Mouse (Mus musculus) CH12.LX (cell line): ENCODE results near the gene Cc2d1a. TPM values are rescaled to one million over a fixed set of nuclear protein-coding genes. Genes with fewer than 3 reads are reported as not detected.

Experiments
- DNase-seq: peaks from one replicate; pipeline ENCODE4 v3.0.0-alpha.2; 2013; ENCODE audit errors: extremely low read depth
- H3K27ac ChIP-seq: 2 replicates; pipeline ENCODE4 v1.5.1; 2012; ENCODE audit warnings: low read depth, mild to moderate bottlenecking, control low read depth, moderate library complexity; ENCODE audit not compliant: insufficient read depth
- H3K27me3 ChIP-seq: replicated peaks from 2 replicates; pipeline ENCODE3; 2012; ENCODE audit warnings: inconsistent platforms
- H3K36me3 ChIP-seq, 2 experiments: replicated peaks in 1 of 2; 2 replicates each; pipeline versions ENCODE3 to v1.6.1; 2012; ENCODE audit warnings: inconsistent platforms in 1 of 2, low read length in 1 of 2, mild to moderate bottlenecking in 1 of 2, mixed read lengths in 1 of 2, moderate library complexity in 1 of 2; ENCODE audit not compliant: control insufficient read depth in 1 of 2, insufficient read depth in 1 of 2
- H3K4me1 ChIP-seq, 2 experiments: 2 replicates each; pipeline ENCODE4 v1.6.1; 2012; ENCODE audit warnings: inconsistent platforms in 1 of 2, moderate library complexity in 1 of 2; ENCODE audit not compliant: insufficient read depth in 2 of 2, control insufficient read depth in 1 of 2
- H3K4me2 ChIP-seq: 2 replicates; pipeline ENCODE4 v1.6.1; 2012; ENCODE audit warnings: low read depth, mild to moderate bottlenecking, control low read depth; ENCODE audit not compliant: poor library complexity, insufficient read depth, severe bottlenecking
- H3K4me3 ChIP-seq, 3 experiments: fragments of 150-350 bp in 1 of 3; sonication (generic) in 1 of 3; replicated peaks in 1 of 3; 2 replicates each; pipeline versions ENCODE3 to v1.5.1; 2011 to 2012; ENCODE audit warnings: low read depth in 2 of 3, low read length in 2 of 3, mild to moderate bottlenecking in 2 of 3, moderate library complexity in 2 of 3, control low read depth in 1 of 3, improper control_type of control experiment in 1 of 3, inconsistent platforms in 1 of 3, mixed read lengths in 1 of 3; ENCODE audit not compliant: poor library complexity in 1 of 3
- H3K79me2 ChIP-seq: replicated peaks from 2 replicates; pipeline ENCODE4 v1.6.1; 2012; ENCODE audit warnings: mild to moderate bottlenecking, moderate library complexity; ENCODE audit not compliant: control insufficient read depth, poor library complexity, insufficient read depth, severe bottlenecking; ENCODE audit errors: extremely low read depth
- H3K9ac ChIP-seq: 2 replicates; pipeline ENCODE4 v1.6.1; 2012; ENCODE audit warnings: low read depth, mild to moderate bottlenecking, control low read depth, moderate library complexity; ENCODE audit not compliant: insufficient read depth
- H3K9me3 ChIP-seq: replicated peaks from 2 replicates; pipeline ENCODE3; 2012; ENCODE audit warnings: low read length, inconsistent platforms, mixed read lengths
- BHLHE40 ChIP-seq: IDR thresholded peaks from 2 replicates; pipeline ENCODE4 v1.6.1; 2011; ENCODE audit warnings: mild to moderate bottlenecking, low read depth, low read length, improper control_type of control experiment
- CHD2 ChIP-seq: IDR thresholded peaks from 2 replicates; pipeline ENCODE4 v1.6.1; 2011; ENCODE audit warnings: low read length, improper control_type of control experiment
- CTCF ChIP-seq, 2 experiments: IDR thresholded peaks in 1 of 2; conservative IDR thresholded peaks in 1 of 2; 2 replicates each; pipeline ENCODE4 v1.5.1; 2011 to 2012; ENCODE audit warnings: low read depth in 2 of 2, low read length in 2 of 2, improper control_type of control experiment in 1 of 2, inconsistent platforms in 1 of 2, mild to moderate bottlenecking in 1 of 2, moderate library complexity in 1 of 2
- ELF1 ChIP-seq: IDR thresholded peaks from 2 replicates; pipeline ENCODE4 v1.6.1; 2014; ENCODE audit warnings: low read depth, mild to moderate bottlenecking, inconsistent platforms, low read length, improper control_type of control experiment
- ETS1 ChIP-seq: conservative IDR thresholded peaks from 2 replicates; pipeline ENCODE4 v1.6.1; 2012; ENCODE audit warnings: low read depth, mild to moderate bottlenecking, inconsistent platforms, low read length, improper control_type of control experiment, moderate library complexity
- HCFC1 ChIP-seq: IDR thresholded peaks from 2 replicates; pipeline ENCODE4 v1.6.1; 2012; ENCODE audit warnings: low read depth, mild to moderate bottlenecking, inconsistent platforms, low read length, improper control_type of control experiment
- IRF4 ChIP-seq: IDR thresholded peaks from 2 replicates; pipeline ENCODE4 v1.6.1; 2014; ENCODE audit warnings: low read depth, mild to moderate bottlenecking, inconsistent platforms, low read length, improper control_type of control experiment
- JUND ChIP-seq: conservative IDR thresholded peaks from 2 replicates; pipeline ENCODE4 v1.6.1; 2011; ENCODE audit warnings: low read depth, low read length, improper control_type of control experiment
- MXI1 ChIP-seq: IDR thresholded peaks from 2 replicates; pipeline ENCODE4 v1.6.1; 2011; ENCODE audit warnings: mild to moderate bottlenecking, low read depth, low read length, improper control_type of control experiment
- NELFE ChIP-seq: IDR thresholded peaks from 2 replicates; pipeline ENCODE4 v1.6.1; 2011; ENCODE audit warnings: low read depth, low read length, improper control_type of control experiment
- NRF1 ChIP-seq: IDR thresholded peaks from 2 replicates; pipeline ENCODE4 v1.6.1; 2014; ENCODE audit warnings: low read depth, mild to moderate bottlenecking, inconsistent platforms, low read length, improper control_type of control experiment, moderate library complexity
- PAX5 ChIP-seq: IDR thresholded peaks from 2 replicates; pipeline ENCODE4 v1.6.1; 2012; ENCODE audit warnings: low read length, inconsistent platforms, mixed read lengths
- POLR2A ChIP-seq: IDR thresholded peaks from 2 replicates; pipeline ENCODE4 v1.6.1; 2011; ENCODE audit warnings: low read depth, mild to moderate bottlenecking, improper control_type of control experiment, low read length
- RCOR1 ChIP-seq: conservative IDR thresholded peaks from 2 replicates; pipeline ENCODE4 v1.6.1; 2012; ENCODE audit warnings: low read depth, mild to moderate bottlenecking, inconsistent platforms, low read length, improper control_type of control experiment
- TBP ChIP-seq: conservative IDR thresholded peaks from 2 replicates; pipeline ENCODE4 v1.6.1; 2011; ENCODE audit warnings: low read depth, low read length, improper control_type of control experiment
- TCF12 ChIP-seq: IDR thresholded peaks from 2 replicates; pipeline ENCODE4 v1.6.1; 2014; ENCODE audit warnings: low read depth, mild to moderate bottlenecking, inconsistent platforms, low read length, improper control_type of control experiment
- UBTF ChIP-seq: IDR thresholded peaks from 2 replicates; pipeline ENCODE4 v1.6.1; 2012; ENCODE audit warnings: low read depth, mild to moderate bottlenecking, inconsistent platforms, low read length, improper control_type of control experiment, moderate library complexity
- ZC3H11A ChIP-seq: IDR thresholded peaks from 2 replicates; pipeline ENCODE4 v1.6.1; 2012; ENCODE audit warnings: low read depth, mild to moderate bottlenecking, inconsistent platforms, low read length, improper control_type of control experiment
- ZMIZ1 ChIP-seq: IDR thresholded peaks from 2 replicates; pipeline ENCODE4 v1.6.1; 2012; ENCODE audit warnings: low read depth, mild to moderate bottlenecking, inconsistent platforms, low read length, improper control_type of control experiment
- ZNF384 ChIP-seq: IDR thresholded peaks from 2 replicates; pipeline ENCODE4 v1.6.1; 2012; ENCODE audit warnings: low read depth, low read length, improper control_type of control experiment, inconsistent platforms
- dilution Hi-C: fragments of 300-500 bp; cut with MboI; formaldehyde crosslinking; loops from 2 replicates; pipeline ENCODE4 v1.14.3; 2020; ENCODE audit warnings: low sequenced_read_pairs; ENCODE audit not compliant: extremely low pct_unique_long_range_greater_than_20kb, extremely low pct_ligation_motif_present
- in situ Hi-C: fragments of 300-500 bp; cut with MboI; formaldehyde crosslinking; loops from 3 replicates; pipeline ENCODE4 v1.14.3; 2019; ENCODE audit warnings: low sequenced_read_pairs, low pct_ligation_motif_present, low pct_unique_long_range_greater_than_20kb, mixed read lengths
- polyA plus RNA-seq: library from polyadenylated mRNA; unstranded; fragments of >175 nt; gene quantifications from 2 replicates; pipeline ENCODE4 v1.2.1, GENCODE M21; 2012; ENCODE audit warnings: low read depth; ENCODE audit not compliant: insufficient read length
- total RNA-seq, 2 experiments: library from RNA; depleted of rRNA; stranded (reverse); fragments of 300-350 nt in 1 of 2; fragments of >200 nt in 1 of 2; gene quantifications; 2 replicates each; pipeline ENCODE4 v1.2.3; 2012 to 2014

Gene Cc2d1a
- total and polyA plus RNA-seq, 3 experiments: 2.8 to 11.4 (median 7.8) TPM

DNA sequence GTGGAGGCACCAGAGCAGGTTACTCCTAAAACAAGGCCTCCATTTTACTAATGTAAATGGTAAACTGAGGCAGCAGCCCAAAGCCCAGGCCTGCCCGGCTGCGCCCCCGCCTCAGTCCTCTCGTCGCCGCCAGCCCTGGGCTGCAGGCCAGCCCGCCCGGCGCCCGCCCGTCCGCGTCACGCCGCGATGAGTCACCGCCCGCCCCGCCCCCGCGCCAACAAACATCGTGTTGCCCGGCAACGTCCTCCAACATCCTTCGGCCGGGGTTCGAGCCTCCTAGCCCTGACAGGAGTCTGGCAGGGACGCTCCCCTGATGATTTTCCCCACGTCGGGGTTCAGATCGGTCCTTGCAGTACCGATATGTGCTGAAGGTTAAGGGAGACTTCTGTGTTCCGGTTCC, 44.8 kb upstream of the Cc2d1a start:
- Histone ChIP-seq H3K4me3 (peak overlapping the region; percentile 39 to 55 (median 48)), H3K4me1 (peaks cover 0 to 21% of the 10 kb centered on the region in 2 experiments; a peak in 2 of 4 replicates), H3K27ac (no peak overlapping the region; the same call in 1 of the 2 replicates), H3K36me3 (no peaks in the 10 kb centered on the region), H3K27me3 (peaks cover 4% of the 10 kb centered on the region), H3K9me3 (no peaks in the 10 kb centered on the region), H3K79me2 (no peaks in the 10 kb centered on the region), H3K9ac (peak overlapping the region; percentile 66), H3K4me2 (peak overlapping the region; percentile 60)
- in situ Hi-C loops (no loop called here), dilution Hi-C loops (no loop called here)
- TF ChIP-seq ZC3H11A: no peak
- TF ChIP-seq HCFC1: peak; percentile 17
- no peak for TF ChIP-seq RCOR1
- no peak for TF ChIP-seq ELF1
- TF ChIP-seq ZMIZ1: no peak
- no peak for TF ChIP-seq TBP
- TF ChIP-seq CHD2: no peak
- TF ChIP-seq IRF4: no peak
- no peak for TF ChIP-seq JUND
- no peak for TF ChIP-seq CTCF (conservative IDR thresholded peaks at IDR 0.05 in 1 of 2, IDR thresholded peaks at IDR 0.05 in 1 of 2; ENCODE audit: low read depth in 2 of 2, low read length in 2 of 2)
- TF ChIP-seq NELFE: no peak; the same call in 1 of the 2 replicates
- peak; percentile 86 for TF ChIP-seq MXI1
- TF ChIP-seq ETS1: no peak
- TF ChIP-seq ZNF384: no peak
- TF ChIP-seq BHLHE40: 0 out of 2 replicates have a peak, but pooled peaks have one; percentile 28
- 0 out of 2 replicates have a peak, but pooled peaks have one; percentile 11 for TF ChIP-seq UBTF
- peak; percentile 37; the same call in 1 of the 2 replicates for TF ChIP-seq POLR2A
- peak; percentile 38; the same call in 1 of the 2 replicates for TF ChIP-seq TCF12
- DNase-seq: peak; percentile 56

DNA sequence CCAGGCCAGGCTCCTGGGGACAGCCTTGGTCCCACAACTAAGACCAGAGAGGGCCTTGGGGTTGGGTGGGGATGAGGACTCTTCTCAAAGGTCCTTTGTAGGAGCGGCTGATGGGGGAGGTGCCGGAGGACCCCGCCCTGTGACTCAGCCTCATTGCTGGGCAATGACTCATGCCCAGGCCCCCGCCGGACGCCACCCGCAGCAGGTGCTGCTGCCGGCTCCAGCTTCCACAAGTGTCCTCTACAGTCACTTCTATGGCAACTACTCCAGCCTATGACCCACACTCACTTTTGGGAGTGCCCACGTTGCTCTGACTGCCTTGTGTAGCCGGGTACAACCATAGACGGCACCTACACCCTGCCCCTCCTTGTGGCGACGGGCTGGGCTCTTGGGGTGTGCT, 44.3 kb upstream of the Cc2d1a start:
- dilution Hi-C loops (no loop called here), in situ Hi-C loops (no loop called here)
- Histone ChIP-seq H3K9me3 (no peaks in the 10 kb centered on the region), H3K4me3 (peak overlapping the region; percentile 39 to 55 (median 48)), H3K27me3 (peaks cover 4% of the 10 kb centered on the region)
- no peak for DNase-seq
- TF ChIP-seq ETS1 (peak; percentile 50), CHD2 (no peak), NRF1 (no peak), PAX5 (no peak), TCF12 (peak; percentile 29; the same call in 1 of the 2 replicates), POLR2A (peak; percentile 19; the same call in 1 of the 2 replicates)
- TF ChIP-seq, all 38 proteins: peak for 3
- H3K4me1 ChIP-seq: peaks cover 0 to 25% of the 10 kb centered on the region in 2 experiments; a peak in 2 of 4 replicates
- H3K27ac ChIP-seq: peak overlapping the region; percentile 67
- no peaks in the 10 kb centered on the region for H3K36me3 ChIP-seq
- no peaks in the 10 kb centered on the region for H3K79me2 ChIP-seq
- H3K4me2 ChIP-seq: peak overlapping the region; percentile 60
- H3K9ac ChIP-seq: peak overlapping the region; percentile 66
